Mouse (Mus musculus) embryonic facial prominence, embryonic 15.5 days (tissue): ENCODE data around the gene Crhr2. TPM values are rescaled to one million over a fixed set of nuclear protein-coding genes. Genes with fewer than 3 reads are reported as not detected.

Experiments used
- ATAC-seq: fragments of 200-750 bp; cut with Nextera tagmentation; 2 replicates; pipeline ENCODE4 v1.8.0; 2017; ENCODE audit warnings: low read depth, moderate TSS enrichment; ENCODE audit not compliant: insufficient number of reproducible peaks, low FRiP score, low TSS enrichment
- H3K27ac ChIP-seq: fragments of 300-500 bp; sonication (generic); replicated peaks from 2 replicates; pipeline ENCODE4 v1.5.1; 2015; ENCODE audit warnings: mild to moderate bottlenecking, inconsistent platforms
- H3K27me3 ChIP-seq: fragments of 300-500 bp; sonication (generic); 2 replicates; pipeline ENCODE4 v1.6.1; 2015; ENCODE audit warnings: inconsistent platforms
- H3K36me3 ChIP-seq: fragments of 300-500 bp; sonication (generic); 2 replicates; pipeline ENCODE4 v1.6.1; 2015; ENCODE audit warnings: mild to moderate bottlenecking, inconsistent platforms
- H3K4me1 ChIP-seq: fragments of 300-500 bp; sonication (generic); 2 replicates; pipeline ENCODE4 v1.6.1; 2015; ENCODE audit warnings: inconsistent platforms
- H3K4me2 ChIP-seq: fragments of 300-500 bp; sonication (generic); replicated peaks from 2 replicates; pipeline ENCODE4 v1.6.1; 2015; ENCODE audit warnings: mild to moderate bottlenecking, inconsistent platforms
- H3K4me3 ChIP-seq: fragments of 300-500 bp; sonication (generic); replicated peaks from 2 replicates; pipeline ENCODE4 v1.5.1; 2015; ENCODE audit warnings: mild to moderate bottlenecking, inconsistent platforms
- H3K9ac ChIP-seq: fragments of 300-500 bp; sonication (generic); 2 replicates; pipeline ENCODE4 v1.6.1; 2015; ENCODE audit warnings: inconsistent platforms
- H3K9me3 ChIP-seq: fragments of 300-500 bp; sonication (generic); replicated peaks from 2 replicates; pipeline ENCODE4 v1.6.1; 2016; ENCODE audit warnings: inconsistent platforms
- WGBS: fragments of 180-500 bp; shearing (Covaris S2); methylation state at CpG from one replicate; pipeline ENCODE4 v1.1.7; 2015; 5-methylcytosine and 5-hydroxymethylcytosine counted together
- polyA plus RNA-seq: library from polyadenylated mRNA; unstranded; fragments of >200 nt; fragmentation: Nextera tagmentation; extraction: Ambion mirVana; gene quantifications from 2 replicates; pipeline ENCODE4 v1.2.1, GENCODE M21; 2015

The Crhr2 gene
- polyA plus RNA-seq, 1 experiment from 2014 or later: 0.40 TPM

DNA sequence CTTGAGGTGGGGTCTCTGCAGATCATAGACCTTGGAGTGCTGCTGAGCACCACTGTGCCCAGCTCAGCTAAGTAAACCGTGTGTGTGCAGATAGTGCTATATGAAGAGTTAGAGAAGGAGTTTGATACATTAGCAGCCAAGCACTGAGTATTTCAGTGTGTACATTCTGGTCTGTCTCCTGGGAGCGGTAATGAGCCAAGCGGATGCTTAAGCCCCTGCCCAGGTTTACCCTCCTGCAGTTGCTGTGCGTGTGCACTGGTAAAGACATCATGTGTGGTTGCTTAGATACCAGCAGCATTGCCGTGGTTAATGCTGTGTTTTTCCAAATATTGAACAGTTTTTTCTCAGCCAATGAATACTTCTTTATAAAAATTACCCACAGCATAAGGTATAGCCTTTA lies 88.3 kb downstream of the Crhr2 start:
- no peak for ATAC-seq
- 64% methylated on average over 5 of the region's 5 CpGs for WGBS
- H3K9ac ChIP-seq: no peak overlapping the region

GRCm38 (mm10) chr6:55043206-55043605 lies 89.6 kb downstream of the Crhr2 start:
- no peaks in the 10 kb centered on the region for H3K27me3 ChIP-seq
- no peaks in the 10 kb centered on the region for H3K9me3 ChIP-seq
- ATAC-seq: no peak
- 76% methylated on average over 8 of the region's 8 CpGs for WGBS
- no peak overlapping the region for H3K4me2 ChIP-seq
- H3K9ac ChIP-seq: no peak overlapping the region
- H3K4me3 ChIP-seq: no peak overlapping the region
- peaks cover 12% of the 10 kb centered on the region for H3K4me1 ChIP-seq
- peaks cover 13% of the 10 kb centered on the region for H3K36me3 ChIP-seq
- no peak overlapping the region for H3K27ac ChIP-seq

More for the DNA sequence above, 88.3 kb downstream of the Crhr2 start:
- H3K4me2 ChIP-seq: no peak overlapping the region
- H3K36me3 ChIP-seq: peaks cover 21% of the 10 kb centered on the region
- H3K27me3 ChIP-seq: no peaks in the 10 kb centered on the region
- H3K4me3 ChIP-seq: no peak overlapping the region
- H3K4me1 ChIP-seq: peaks cover 3% of the 10 kb centered on the region; the same call in 1 of the 2 replicates
- H3K27ac ChIP-seq: no peak overlapping the region
- no peaks in the 10 kb centered on the region for H3K9me3 ChIP-seq

Other genes starting within 250 kb of the Crhr2 start
- 8.8 and 10.6 TPM in 2 replicates for gene Nod1, start 160.4 kb downstream of the Crhr2 start, polyA plus RNA-seq
- gene Ggct, start 140.1 kb downstream of the Crhr2 start, polyA plus RNA-seq: 23.6 and 24.1 TPM in 2 replicates
- 131 and 134 TPM in 2 replicates for gene Gars, start 95.0 kb downstream of the Crhr2 start, polyA plus RNA-seq
- 5.2 and 9.8 TPM in 2 replicates for gene Inmt, start 42.0 kb upstream of the Crhr2 start, polyA plus RNA-seq
- gene Mindy4, start 70.4 kb upstream of the Crhr2 start, polyA plus RNA-seq: 16.5 and 21.4 TPM in 2 replicates
- 118 and 123 TPM in 2 replicates for gene Aqp1, start 203.4 kb upstream of the Crhr2 start, polyA plus RNA-seq
- not detected in 2 replicates for gene Ghrhr, start 243.3 kb upstream of the Crhr2 start, polyA plus RNA-seq